Mouse (Mus musculus) liver, embryonic 12.5 days (tissue): ENCODE results near the gene Slc51a. TPM values are rescaled to one million over a fixed set of nuclear protein-coding genes. Genes with fewer than 3 reads are reported as not detected.

Experiments used
- ATAC-seq: fragments of 200-750 bp; cut with Nextera tagmentation; 2 replicates; pipeline ENCODE4 v1.8.0; 2017; ENCODE audit warnings: moderate number of reproducible peaks, mild to moderate bottlenecking, moderate library complexity
- H3K27ac ChIP-seq: fragments of 300-500 bp; sonication (generic); 2 replicates; pipeline ENCODE4 v1.5.1; 2016; ENCODE audit warnings: mild to moderate bottlenecking
- H3K27me3 ChIP-seq: fragments of 300-500 bp; sonication (generic); replicated peaks from 2 replicates; pipeline ENCODE4 v1.6.1; 2016; ENCODE audit warnings: mild to moderate bottlenecking, moderate library complexity
- H3K36me3 ChIP-seq: fragments of 300-500 bp; sonication (generic); 2 replicates; pipeline ENCODE4 v1.6.1; 2016; ENCODE audit warnings: mild to moderate bottlenecking, moderate library complexity
- H3K4me1 ChIP-seq: fragments of 300-500 bp; sonication (generic); 2 replicates; pipeline ENCODE4 v1.6.1; 2016
- H3K4me2 ChIP-seq: fragments of 300-500 bp; sonication (generic); 2 replicates; pipeline ENCODE4 v1.6.1; 2016; ENCODE audit warnings: mild to moderate bottlenecking, moderate library complexity
- H3K4me3 ChIP-seq: fragments of 300-500 bp; sonication (generic); 2 replicates; pipeline ENCODE4 v1.5.1; 2016; ENCODE audit warnings: mild to moderate bottlenecking, moderate library complexity
- H3K9ac ChIP-seq: fragments of 300-500 bp; sonication (generic); 2 replicates; pipeline ENCODE4 v1.6.1; 2016; ENCODE audit warnings: mild to moderate bottlenecking, moderate library complexity
- H3K9me3 ChIP-seq: fragments of 300-500 bp; sonication (generic); replicated peaks from 2 replicates; pipeline ENCODE4 v1.6.1; 2016; ENCODE audit warnings: mild to moderate bottlenecking, moderate library complexity
- WGBS: fragments of 180-500 bp; shearing (Covaris S2); methylation state at CpG from one replicate; pipeline ENCODE4 v1.1.7; 2016; ENCODE audit not compliant: insufficient replicate concordance; 5-methylcytosine and 5-hydroxymethylcytosine counted together
- polyA plus RNA-seq: library from polyadenylated mRNA; unstranded; fragments of >200 nt; fragmentation: Nextera tagmentation; extraction: Ambion mirVana; gene quantifications from 2 replicates; pipeline ENCODE4 v1.2.1, GENCODE M21; 2016

Gene Slc51a
- polyA plus RNA-seq, 1 experiment from 2014 or later: 0.66 TPM

GRCm38 (mm10) chr16:32486046-32486445 is 1.6 kb downstream of the Slc51a start:
- no peaks in the 10 kb centered on the region for H3K36me3 ChIP-seq
- ATAC-seq: no peak
- 73% methylated on average over 6 of the region's 6 CpGs for WGBS
- no peak overlapping the region for H3K4me2 ChIP-seq
- no peak overlapping the region for H3K27ac ChIP-seq
- H3K9me3 ChIP-seq: no peaks in the 10 kb centered on the region
- peaks cover 39% of the 10 kb centered on the region for H3K4me1 ChIP-seq
- H3K27me3 ChIP-seq: peaks cover 11% of the 10 kb centered on the region
- no peak overlapping the region for H3K4me3 ChIP-seq
- H3K9ac ChIP-seq: no peak overlapping the region

GRCm38 (mm10) chr16:32485209-32485608 is 2.5 kb downstream of the Slc51a start:
- no peak overlapping the region for H3K9ac ChIP-seq
- H3K4me2 ChIP-seq: no peak overlapping the region
- peaks cover 11% of the 10 kb centered on the region for H3K27me3 ChIP-seq
- H3K4me1 ChIP-seq: peaks cover 39% of the 10 kb centered on the region
- H3K9me3 ChIP-seq: no peaks in the 10 kb centered on the region
- H3K36me3 ChIP-seq: no peaks in the 10 kb centered on the region
- no peak overlapping the region for H3K4me3 ChIP-seq
- H3K27ac ChIP-seq: no peak overlapping the region
- WGBS: 35% methylated on average over 2 of the region's 2 CpGs
- no peak for ATAC-seq

- H3K9me3 ChIP-seq: no peaks in the 10 kb centered on the region
- H3K36me3 ChIP-seq: no peaks in the 10 kb centered on the region
- no peak overlapping the region for H3K9ac ChIP-seq
- 59% methylated on average over 7 of the region's 7 CpGs for WGBS
- ATAC-seq: no peak
- H3K4me2 ChIP-seq: no peak overlapping the region
- H3K27ac ChIP-seq: no peak overlapping the region
- peaks cover 39% of the 10 kb centered on the region for H3K4me1 ChIP-seq
- peaks cover 11% of the 10 kb centered on the region for H3K27me3 ChIP-seq
- H3K4me3 ChIP-seq: no peak overlapping the region
Measured at GRCm38 (mm10) chr16:32484431-32484871, 3.2 kb downstream of the Slc51a start.

- Histone ChIP-seq H3K4me2 (no peak overlapping the region), H3K4me3 (no peak overlapping the region), H3K4me1 (peaks cover 5% of the 10 kb centered on the region), H3K9me3 (no peaks in the 10 kb centered on the region), H3K27ac (no peak overlapping the region), H3K9ac (no peak overlapping the region), H3K27me3 (peaks cover 12% of the 10 kb centered on the region; the same call in 1 of the 2 replicates), H3K36me3 (no peaks in the 10 kb centered on the region)
- no peak for ATAC-seq
- 48% methylated on average over 2 of the region's 2 CpGs for WGBS
Measured at GRCm38 (mm10) chr16:32479415-32479814, 8.3 kb downstream of the Slc51a start.

- peaks cover 12% of the 10 kb centered on the region; the same call in 1 of the 2 replicates for H3K27me3 ChIP-seq
- H3K36me3 ChIP-seq: peaks cover 17% of the 10 kb centered on the region
- no peak overlapping the region for H3K9ac ChIP-seq
- H3K4me1 ChIP-seq: no peaks in the 10 kb centered on the region
- H3K27ac ChIP-seq: no peak overlapping the region
- H3K4me3 ChIP-seq: no peak overlapping the region
- 58% methylated on average over 6 of the region's 6 CpGs for WGBS
- H3K9me3 ChIP-seq: no peaks in the 10 kb centered on the region
- ATAC-seq: no peak
- H3K4me2 ChIP-seq: no peak overlapping the region
Measured at GRCm38 (mm10) chr16:32477315-32477714, 10.4 kb downstream of the Slc51a start.

- WGBS: 88% methylated on average over 7 of the region's 7 CpGs
- no peak overlapping the region for H3K27ac ChIP-seq
Measured at GRCm38 (mm10) chr16:32472276-32473015, 15.2 kb downstream of the Slc51a start.

GRCm38 (mm10) chr16:32469404-32470105 is 18.1 kb downstream of the Slc51a start:
- peaks cover 89% of the 10 kb centered on the region for H3K36me3 ChIP-seq
- H3K4me3 ChIP-seq: no peak overlapping the region
- H3K9ac ChIP-seq: no peak overlapping the region
- no peak overlapping the region for H3K27ac ChIP-seq
- peaks cover 6% of the 10 kb centered on the region; the same call in 1 of the 2 replicates for H3K4me1 ChIP-seq
- H3K4me2 ChIP-seq: no peak overlapping the region
- no peak for ATAC-seq
- H3K27me3 ChIP-seq: no peaks in the 10 kb centered on the region
- WGBS: 53% methylated on average over 5 of the region's 5 CpGs
- no peaks in the 10 kb centered on the region for H3K9me3 ChIP-seq

More at GRCm38 (mm10) chr16:32472276-32473015, 15.2 kb downstream of the Slc51a start:
- H3K27me3 ChIP-seq: 0 out of 2 replicates have a peak, but pooled peaks cover 2% of the 10 kb centered on the region
- no peak for ATAC-seq
- H3K4me2 ChIP-seq: no peak overlapping the region
- no peak overlapping the region for H3K4me3 ChIP-seq
- peaks cover 65% of the 10 kb centered on the region for H3K36me3 ChIP-seq
- no peak overlapping the region for H3K9ac ChIP-seq
- peaks cover 6% of the 10 kb centered on the region; the same call in 1 of the 2 replicates for H3K4me1 ChIP-seq
- no peaks in the 10 kb centered on the region for H3K9me3 ChIP-seq

- Histone ChIP-seq H3K27ac (no peak overlapping the region), H3K4me2 (no peak overlapping the region), H3K9ac (no peak overlapping the region), H3K4me3 (no peak overlapping the region), H3K4me1 (peaks cover 6% of the 10 kb centered on the region; the same call in 1 of the 2 replicates), H3K27me3 (no peaks in the 10 kb centered on the region), H3K36me3 (peaks cover 94% of the 10 kb centered on the region), H3K9me3 (no peaks in the 10 kb centered on the region)
- WGBS: 19% methylated on average over 3 of the region's 3 CpGs
- no peak for ATAC-seq
Measured at GRCm38 (mm10) chr16:32468488-32468887, 19.2 kb downstream of the Slc51a start.

- H3K4me1 ChIP-seq: peaks cover 14% of the 10 kb centered on the region
- no peak overlapping the region for H3K4me3 ChIP-seq
- H3K36me3 ChIP-seq: peaks cover 78% of the 10 kb centered on the region
- H3K27me3 ChIP-seq: no peaks in the 10 kb centered on the region
- no peak for ATAC-seq
- no peak overlapping the region for H3K27ac ChIP-seq
- H3K9ac ChIP-seq: no peak overlapping the region
- WGBS: 0% methylated on average over 1 of the region's 1 CpGs
- H3K4me2 ChIP-seq: no peak overlapping the region
- H3K9me3 ChIP-seq: no peaks in the 10 kb centered on the region
Measured at GRCm38 (mm10) chr16:32464908-32465307, 22.8 kb downstream of the Slc51a start.

- peak; percentile 62; the same call in 1 of the 2 replicates for ATAC-seq
- H3K4me2 ChIP-seq: no peak overlapping the region
- peaks cover 78% of the 10 kb centered on the region for H3K36me3 ChIP-seq
- H3K9me3 ChIP-seq: no peaks in the 10 kb centered on the region
- no peak overlapping the region for H3K9ac ChIP-seq
- 29% methylated on average over 2 of the region's 2 CpGs for WGBS
- H3K4me1 ChIP-seq: peaks cover 14% of the 10 kb centered on the region
- no peak overlapping the region for H3K27ac ChIP-seq
- no peak overlapping the region for H3K4me3 ChIP-seq
- H3K27me3 ChIP-seq: no peaks in the 10 kb centered on the region
Measured at GRCm38 (mm10) chr16:32463426-32463825, 24.3 kb downstream of the Slc51a start.

- no peak for ATAC-seq
- Histone ChIP-seq H3K4me2 (no peak overlapping the region), H3K4me1 (peaks cover 12% of the 10 kb centered on the region), H3K9me3 (no peaks in the 10 kb centered on the region), H3K4me3 (no peak overlapping the region), H3K9ac (no peak overlapping the region), H3K36me3 (peaks cover 75% of the 10 kb centered on the region), H3K27me3 (no peaks in the 10 kb centered on the region), H3K27ac (no peak overlapping the region)
- WGBS: 91% methylated on average over 16 of the region's 16 CpGs
Measured at GRCm38 (mm10) chr16:32462950-32463349, 24.7 kb downstream of the Slc51a start.

- H3K27ac ChIP-seq: no peak overlapping the region
- ATAC-seq: no peak
- no peak overlapping the region for H3K9ac ChIP-seq
- WGBS: 93% methylated on average over 5 of the region's 5 CpGs
- no peaks in the 10 kb centered on the region for H3K9me3 ChIP-seq
- H3K4me1 ChIP-seq: peaks cover 19% of the 10 kb centered on the region
- H3K4me2 ChIP-seq: no peak overlapping the region
- no peak overlapping the region for H3K4me3 ChIP-seq
- H3K36me3 ChIP-seq: peaks cover 68% of the 10 kb centered on the region
- no peaks in the 10 kb centered on the region for H3K27me3 ChIP-seq
Measured at GRCm38 (mm10) chr16:32461713-32462112, 26.0 kb downstream of the Slc51a start.
